Mouse (Mus musculus) frontal cortex, postnatal 10 days (tissue): Measurements from ENCODE around the gene Sod1.
"Not testable (repeated sequence)": the region's sequence is repeated elsewhere in the genome, so short reads cannot be mapped to it uniquely, and the experiment has no call there.

ENCODE experiments used
- DNase-seq, 2 experiments: peaks; one replicate each; pipeline ENCODE4 v3.0.0; 2022; ENCODE audit warnings: low spot score in 2 of 2, mixed read lengths in 1 of 2

Gene Sod1

GRCm38 (mm10) chr16:90211767-90212166, 8.8 kb upstream of the Sod1 start:
- DNase-seq: no peak

GRCm38 (mm10) chr16:90213477-90214339, 6.8 kb upstream of the Sod1 start:
- no peak for DNase-seq

GRCm38 (mm10) chr16:90214731-90215565, 5.6 kb upstream of the Sod1 start:
- DNase-seq: no peak

- DNase-seq: not testable (repeated sequence)
These were observed 4.7 kb upstream of the Sod1 start for GRCm38 (mm10) chr16:90215879-90216278.

GRCm38 (mm10) chr16:90216414-90216813, 4.1 kb upstream of the Sod1 start:
- DNase-seq: no peak

- no peak for DNase-seq
These were observed 3.2 kb upstream of the Sod1 start for GRCm38 (mm10) chr16:90217356-90217755.

GRCm38 (mm10) chr16:90217926-90218325, 2.6 kb upstream of the Sod1 start:
- no peak for DNase-seq

GRCm38 (mm10) chr16:90219445-90219844, 1.1 kb upstream of the Sod1 start:
- not testable (repeated sequence) for DNase-seq

GRCm38 (mm10) chr16:90220892-90221431, 408 bp downstream of the Sod1 start:
- peak in 1 of 2 experiments; percentile 35 for DNase-seq

- no peak for DNase-seq
These were observed 1.0 kb downstream of the Sod1 start for GRCm38 (mm10) chr16:90221441-90222070.

- no peak for DNase-seq
These were observed 9.3 kb downstream of the Sod1 start for GRCm38 (mm10) chr16:90229897-90230296.

- no peak for DNase-seq
These were observed 10.7 kb downstream of the Sod1 start for GRCm38 (mm10) chr16:90231302-90231701.

- DNase-seq: no peak
These were observed 13.1 kb downstream of the Sod1 start for GRCm38 (mm10) chr16:90233702-90234101.

- no peak for DNase-seq
These were observed 14.1 kb downstream of the Sod1 start for GRCm38 (mm10) chr16:90234617-90235016.

- no peak for DNase-seq
These were observed 14.6 kb downstream of the Sod1 start for GRCm38 (mm10) chr16:90235188-90235587.

- DNase-seq: no peak
These were observed 18.7 kb downstream of the Sod1 start for GRCm38 (mm10) chr16:90239128-90239746.

GRCm38 (mm10) chr16:90241875-90242274, 21.3 kb downstream of the Sod1 start:
- DNase-seq: no peak

- DNase-seq: no peak
These were observed 22.1 kb downstream of the Sod1 start for GRCm38 (mm10) chr16:90242426-90243304.

- DNase-seq: no peak
These were observed 29.5 kb downstream of the Sod1 start for GRCm38 (mm10) chr16:90250099-90250498.

- not testable (repeated sequence) for DNase-seq
These were observed 30.7 kb downstream of the Sod1 start for GRCm38 (mm10) chr16:90251256-90251655.
